ENCODE assay signal across 1 mouse cellular context in the genomic region with DNA sequence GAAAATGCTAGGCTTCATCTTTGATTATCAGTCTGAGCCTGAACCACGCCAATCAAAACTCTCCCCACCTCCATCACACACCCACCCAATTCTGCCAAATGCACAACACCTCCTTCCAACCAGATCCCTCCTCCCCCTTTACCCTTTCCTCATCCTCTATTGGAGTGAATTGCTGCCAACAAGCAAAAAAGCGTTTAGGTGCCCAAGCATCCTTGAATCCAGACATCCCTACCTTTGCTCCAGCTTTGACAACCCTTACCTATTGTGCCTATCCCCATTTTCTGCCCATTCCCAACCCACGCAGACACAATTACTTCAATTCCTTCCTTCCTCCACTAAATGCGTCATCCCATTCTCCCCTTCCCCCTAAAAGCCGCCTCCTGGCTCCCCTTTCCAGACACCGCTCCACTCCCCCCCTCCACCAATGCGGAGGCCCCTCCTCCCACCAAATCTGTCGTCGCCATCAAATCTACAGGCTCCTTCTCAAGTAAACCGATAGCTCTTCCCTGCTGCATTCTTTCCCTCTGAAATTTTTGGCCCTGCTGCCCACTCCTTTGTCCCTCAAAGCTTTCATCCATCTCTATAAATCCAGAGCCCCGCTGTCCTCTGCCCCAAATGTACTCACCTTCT.
TF ChIP-seq lines count a peak whose summit lies in the region.

No protein-coding gene starts in this region.

TF ChIP-seq in myocyte, 11 proteins besides CTCF, POLR2A, EP300 and RAD21 (continued from another document):
- TF ChIP-seq CEBPB (IDR thresholded peaks at IDR 0.05; ENCODE audit: insufficient read depth, poor library complexity, severe bottlenecking) (no peak), REST (IDR thresholded peaks at IDR 0.05; ENCODE audit: insufficient read depth, insufficient read length) (no peak), E2F4 (IDR thresholded peaks at IDR 0.05; ENCODE audit: insufficient read depth) (no peak)
